Mouse (Mus musculus) midbrain, embryonic 15.5 days (tissue): Measurements from ENCODE around the gene Actn1. TPM values are rescaled to one million over a fixed set of nuclear protein-coding genes. Genes with fewer than 3 reads are reported as not detected.
A peak's percentile ranks its signal among the peaks of the same experiment; 100 is the strongest.

Experiments
- ATAC-seq: fragments of 200-750 bp; cut with Nextera tagmentation; replicated peaks from 2 replicates; pipeline ENCODE4 v1.8.0; 2017; ENCODE audit warnings: moderate TSS enrichment
- H3K27ac ChIP-seq: fragments of 300-500 bp; sonication (generic); 2 replicates; pipeline ENCODE4 v1.5.1; 2015; ENCODE audit warnings: mild to moderate bottlenecking, inconsistent platforms
- H3K27me3 ChIP-seq: fragments of 300-500 bp; sonication (generic); replicated peaks from 2 replicates; pipeline ENCODE4 v1.6.1; 2015; ENCODE audit warnings: inconsistent platforms
- H3K36me3 ChIP-seq: fragments of 300-500 bp; sonication (generic); replicated peaks from 2 replicates; pipeline ENCODE4 v1.6.1; 2015; ENCODE audit warnings: inconsistent platforms
- H3K4me1 ChIP-seq: fragments of 300-500 bp; sonication (generic); 2 replicates; pipeline ENCODE4 v1.6.1; 2015; ENCODE audit warnings: inconsistent platforms
- H3K4me2 ChIP-seq: fragments of 300-500 bp; sonication (generic); 2 replicates; pipeline ENCODE4 v1.6.1; 2015; ENCODE audit warnings: inconsistent platforms, mild to moderate bottlenecking, moderate library complexity
- H3K4me3 ChIP-seq: fragments of 300-500 bp; sonication (generic); 2 replicates; pipeline ENCODE4 v1.5.1; 2015; ENCODE audit warnings: mild to moderate bottlenecking, inconsistent platforms
- H3K9ac ChIP-seq: fragments of 300-500 bp; sonication (generic); 2 replicates; pipeline ENCODE4 v1.6.1; 2015; ENCODE audit warnings: mild to moderate bottlenecking, inconsistent platforms
- H3K9me3 ChIP-seq: fragments of 300-500 bp; sonication (generic); 2 replicates; pipeline ENCODE4 v1.6.1; 2016; ENCODE audit warnings: inconsistent platforms
- WGBS: fragments of 180-500 bp; shearing (Covaris S2); methylation state at CpG from one replicate; pipeline ENCODE4 v1.1.7; 2015; ENCODE audit warnings: mixed read lengths; 5-methylcytosine and 5-hydroxymethylcytosine counted together
- polyA plus RNA-seq: library from polyadenylated mRNA; unstranded; fragments of >200 nt; fragmentation: Nextera tagmentation; extraction: Ambion mirVana; gene quantifications from 2 replicates; pipeline ENCODE4 v1.2.1, GENCODE M21; 2015

Gene Actn1
- polyA plus RNA-seq, 1 experiment from 2014 or later, result 7.7 TPM

DNA sequence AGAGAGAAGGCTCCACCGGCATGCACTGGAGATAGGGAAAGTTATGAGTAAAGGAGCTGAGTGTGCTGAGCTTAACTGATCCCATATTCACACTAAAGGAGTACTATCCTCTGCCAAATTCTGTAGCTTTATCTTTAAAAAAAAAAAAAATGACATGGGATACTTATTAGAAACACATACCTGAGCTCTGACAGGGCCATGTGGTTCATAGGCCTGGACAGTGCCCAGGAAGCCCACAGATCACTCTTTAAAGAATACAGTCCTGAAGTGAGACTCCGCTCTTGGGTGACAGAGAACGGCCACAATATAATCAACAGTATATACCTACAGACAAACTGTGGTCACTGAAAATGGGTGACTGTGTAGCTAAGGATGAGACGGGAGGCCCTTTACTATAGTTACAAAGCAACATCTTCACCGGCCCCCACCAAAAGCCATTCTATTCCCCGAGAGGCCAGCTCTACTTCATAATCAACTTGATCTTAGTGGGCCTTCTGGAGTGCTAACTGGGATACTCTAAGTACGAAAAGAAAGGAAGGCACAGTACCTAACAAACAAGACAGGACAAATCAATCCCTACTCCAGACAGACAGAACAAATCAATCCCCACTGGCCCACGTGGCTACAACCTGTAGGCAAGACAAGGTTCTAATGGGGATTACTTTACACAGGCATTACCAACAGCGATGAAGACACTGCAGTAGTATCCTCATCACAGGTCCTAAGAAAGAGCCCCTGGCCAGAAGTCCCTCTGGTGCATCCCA, 27.9 kb downstream of the Actn1 start:
- H3K4me1 ChIP-seq, result peaks cover 16% of the 10 kb centered on the region
- H3K36me3 ChIP-seq, result no peaks in the 10 kb centered on the region
- WGBS, result 92% methylated on average over 9 of the region's 9 CpGs
- ATAC-seq, result no peak
- no peak overlapping the region for H3K9ac ChIP-seq
- no peaks in the 10 kb centered on the region for H3K27me3 ChIP-seq
- H3K9me3 ChIP-seq, result no peaks in the 10 kb centered on the region
- H3K4me2 ChIP-seq, result no peak overlapping the region
- H3K27ac ChIP-seq, result no peak overlapping the region
- H3K4me3 ChIP-seq, result no peak overlapping the region

DNA sequence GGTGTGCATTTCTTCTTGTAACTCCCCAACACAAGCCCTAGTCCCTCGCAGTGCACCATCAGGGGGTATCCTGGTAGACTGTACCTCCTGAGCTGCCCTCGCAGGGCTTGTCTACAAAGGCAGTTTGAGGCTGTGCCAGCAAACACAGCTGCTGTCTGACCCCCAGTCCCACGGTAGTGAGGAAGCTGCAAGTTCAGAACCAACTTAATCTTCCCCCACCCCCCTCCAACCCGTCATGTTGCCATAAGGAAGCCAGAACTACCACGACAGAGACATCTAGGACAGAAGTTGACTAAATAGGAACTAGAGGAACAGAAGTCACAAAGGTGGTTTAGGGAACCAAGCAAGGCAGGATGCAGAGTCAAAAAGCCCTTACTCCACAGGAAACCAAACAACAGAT, 28.9 kb downstream of the Actn1 start:
- peaks cover 16% of the 10 kb centered on the region for H3K4me1 ChIP-seq
- H3K4me3 ChIP-seq, result no peak overlapping the region
- H3K27me3 ChIP-seq, result no peaks in the 10 kb centered on the region
- no peaks in the 10 kb centered on the region for H3K9me3 ChIP-seq
- no peaks in the 10 kb centered on the region for H3K36me3 ChIP-seq
- 45% methylated on average over 5 of the region's 5 CpGs for WGBS
- no peak overlapping the region for H3K27ac ChIP-seq
- no peak overlapping the region for H3K4me2 ChIP-seq
- H3K9ac ChIP-seq, result no peak overlapping the region
- ATAC-seq, result no peak

DNA sequence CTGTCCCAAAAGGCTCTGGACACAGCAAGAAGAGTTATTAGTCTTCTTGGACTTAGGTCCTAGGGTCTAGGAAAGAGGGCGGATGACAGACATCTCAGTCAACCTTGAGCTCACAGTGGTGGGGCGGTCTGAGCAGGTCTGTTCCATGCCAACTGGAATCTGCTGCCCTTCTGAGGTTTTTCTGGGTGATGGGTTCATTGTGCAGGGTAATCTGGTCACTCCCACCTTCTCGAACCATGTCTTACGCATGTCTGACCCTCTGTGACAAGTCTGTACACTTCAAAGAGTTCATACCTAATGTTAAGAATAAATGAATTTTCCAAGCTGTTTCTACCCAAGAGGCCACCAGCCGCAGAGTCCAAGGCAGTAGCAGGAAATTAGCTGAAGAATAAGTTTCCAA, 29.3 kb downstream of the Actn1 start:
- Histone ChIP-seq H3K9me3 (no peaks in the 10 kb centered on the region), H3K27me3 (no peaks in the 10 kb centered on the region), H3K27ac (0 out of 2 replicates have a peak overlapping the region, but pooled peaks have one; percentile 39), H3K9ac (no peak overlapping the region), H3K4me1 (peaks cover 16% of the 10 kb centered on the region), H3K4me2 (no peak overlapping the region), H3K36me3 (no peaks in the 10 kb centered on the region), H3K4me3 (no peak overlapping the region)
- 65% methylated on average over 5 of the region's 5 CpGs for WGBS
- no peak for ATAC-seq

DNA sequence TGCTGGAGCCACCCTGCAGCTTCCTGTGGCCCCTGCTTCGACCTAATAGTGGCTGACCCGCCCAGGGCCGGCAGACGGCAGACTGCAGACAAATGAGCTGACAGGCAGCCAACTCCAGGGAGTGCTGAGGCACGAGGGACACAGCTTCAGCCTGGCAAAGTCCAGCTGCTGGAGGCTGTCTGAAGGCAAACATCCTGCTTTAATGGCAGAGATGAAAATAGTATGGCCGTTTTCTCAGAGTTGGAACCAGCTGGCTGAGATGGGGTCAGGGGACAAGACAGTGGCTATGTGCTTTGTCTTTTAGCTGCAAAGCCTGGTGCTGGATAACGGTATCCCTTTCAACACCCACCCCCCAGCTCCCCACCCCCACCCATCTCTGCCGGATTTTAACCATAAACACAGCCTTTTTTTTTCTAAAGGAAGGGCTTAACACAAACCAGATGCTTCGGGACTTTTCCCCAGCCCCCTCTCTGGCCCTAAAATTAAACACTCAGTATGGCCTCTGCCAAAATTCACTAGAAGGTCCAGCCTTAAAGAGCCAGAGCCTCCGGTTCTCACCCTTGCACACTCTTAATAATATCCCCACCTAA, 30.0 kb downstream of the Actn1 start:
- Histone ChIP-seq H3K4me1 (peaks cover 16% of the 10 kb centered on the region), H3K4me3 (no peak overlapping the region), H3K9ac (no peak overlapping the region), H3K27ac (peak overlapping the region; percentile 39; the same call in 1 of the 2 replicates), H3K27me3 (no peaks in the 10 kb centered on the region), H3K4me2 (no peak overlapping the region), H3K9me3 (no peaks in the 10 kb centered on the region), H3K36me3 (no peaks in the 10 kb centered on the region)
- peak; percentile 56; the same call in 1 of the 2 replicates for ATAC-seq
- WGBS, result 4% methylated on average over 10 of the region's 10 CpGs

DNA sequence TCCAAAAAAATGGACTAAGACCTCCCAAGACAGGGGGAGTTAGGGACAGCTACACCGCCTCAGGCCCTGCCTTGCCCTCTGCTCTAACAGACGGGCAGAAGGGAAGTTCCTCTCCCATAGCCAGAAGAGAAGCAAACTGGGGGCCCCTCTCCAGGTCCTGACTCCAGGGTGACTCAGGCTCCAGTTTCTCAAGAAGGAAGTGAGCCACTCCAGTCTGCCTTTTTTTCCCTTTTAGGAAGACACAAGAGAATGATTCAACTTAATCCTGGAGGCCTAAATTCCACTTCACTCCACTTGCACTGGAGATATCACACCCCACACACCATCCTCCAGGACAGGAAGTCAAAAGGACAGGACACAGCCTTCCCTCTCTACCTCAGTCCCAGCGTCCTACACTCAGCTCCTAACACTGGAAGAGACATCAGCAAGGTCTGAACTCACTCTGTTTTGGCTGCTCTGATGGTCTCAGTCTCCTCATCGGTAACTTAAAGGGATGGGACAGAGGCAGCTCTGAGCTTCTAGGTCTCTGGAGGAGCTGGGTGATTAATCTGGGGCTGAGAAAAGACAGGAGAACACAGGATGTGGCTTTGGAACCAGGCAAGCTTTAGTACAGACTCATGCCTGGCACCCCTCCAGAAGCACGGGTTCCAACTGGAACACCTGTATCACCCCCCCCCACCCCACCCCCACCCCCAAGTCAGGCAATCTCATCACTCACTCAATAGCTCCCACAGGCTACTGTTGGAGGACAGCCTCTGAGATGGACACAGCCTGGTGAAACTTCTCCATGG, 31.0 kb downstream of the Actn1 start:
- WGBS, result 70% methylated on average over 5 of the region's 5 CpGs
- no peak overlapping the region for H3K9ac ChIP-seq
- H3K27ac ChIP-seq, result no peak overlapping the region

DNA sequence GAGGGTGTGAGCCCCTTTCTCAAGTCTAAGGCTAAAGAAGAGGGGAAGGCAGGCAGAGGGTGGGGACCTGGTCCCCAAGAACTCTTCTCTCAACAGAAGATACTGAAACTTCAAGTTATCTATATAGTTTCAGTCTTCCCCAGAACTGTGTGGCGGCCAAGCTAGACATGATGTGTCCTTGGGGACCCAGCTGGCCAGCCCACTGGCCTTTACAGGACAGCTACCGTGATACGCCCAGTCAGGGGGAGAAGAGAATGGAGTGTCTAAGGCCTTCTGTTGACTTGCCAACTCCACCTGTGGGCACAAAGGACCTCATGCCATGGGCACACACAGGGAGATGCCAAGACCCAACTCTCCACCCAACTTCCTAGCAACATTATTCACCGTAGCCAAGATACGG, 31.8 kb downstream of the Actn1 start:
- Histone ChIP-seq H3K4me2 (no peak overlapping the region), H3K4me3 (no peak overlapping the region), H3K36me3 (no peaks in the 10 kb centered on the region), H3K27ac (no peak overlapping the region), H3K4me1 (peaks cover 22% of the 10 kb centered on the region), H3K9ac (no peak overlapping the region), H3K9me3 (no peaks in the 10 kb centered on the region), H3K27me3 (no peaks in the 10 kb centered on the region)
- 84% methylated on average over 5 of the region's 5 CpGs for WGBS
- no peak for ATAC-seq

More for the DNA sequence above, 31.0 kb downstream of the Actn1 start:
- H3K4me3 ChIP-seq, result no peak overlapping the region
- no peaks in the 10 kb centered on the region for H3K9me3 ChIP-seq
- H3K4me1 ChIP-seq, result peaks cover 20% of the 10 kb centered on the region
- H3K4me2 ChIP-seq, result no peak overlapping the region
- no peaks in the 10 kb centered on the region for H3K27me3 ChIP-seq
- no peaks in the 10 kb centered on the region for H3K36me3 ChIP-seq
- ATAC-seq, result no peak

DNA sequence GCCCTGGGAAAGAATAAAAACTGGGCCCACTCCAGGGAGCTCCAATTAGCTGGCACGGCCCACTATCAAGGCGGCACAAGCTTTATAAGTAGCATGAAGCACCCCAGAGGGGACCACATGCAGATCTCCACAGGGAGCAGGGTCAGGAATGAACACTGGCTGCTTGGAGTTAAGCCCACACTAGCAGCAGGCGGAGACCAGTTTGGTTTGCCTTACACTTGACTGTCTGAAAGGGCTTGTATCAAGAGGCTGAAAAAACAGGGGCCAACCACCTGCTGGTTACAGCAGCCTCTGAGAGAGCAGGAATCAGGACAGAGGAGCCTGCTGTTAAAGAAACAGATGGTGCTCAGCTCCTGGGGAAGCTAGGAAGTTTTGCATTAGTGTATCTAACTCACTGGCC, 32.3 kb downstream of the Actn1 start:
- Histone ChIP-seq H3K36me3 (no peaks in the 10 kb centered on the region), H3K9me3 (no peaks in the 10 kb centered on the region), H3K27me3 (no peaks in the 10 kb centered on the region), H3K4me1 (peaks cover 22% of the 10 kb centered on the region), H3K27ac (0 out of 2 replicates have a peak overlapping the region, but pooled peaks have one; percentile 35), H3K4me3 (no peak overlapping the region), H3K4me2 (no peak overlapping the region), H3K9ac (no peak overlapping the region)
- ATAC-seq, result peak; percentile 65
- WGBS, result 9% methylated on average over 3 of the region's 3 CpGs

DNA sequence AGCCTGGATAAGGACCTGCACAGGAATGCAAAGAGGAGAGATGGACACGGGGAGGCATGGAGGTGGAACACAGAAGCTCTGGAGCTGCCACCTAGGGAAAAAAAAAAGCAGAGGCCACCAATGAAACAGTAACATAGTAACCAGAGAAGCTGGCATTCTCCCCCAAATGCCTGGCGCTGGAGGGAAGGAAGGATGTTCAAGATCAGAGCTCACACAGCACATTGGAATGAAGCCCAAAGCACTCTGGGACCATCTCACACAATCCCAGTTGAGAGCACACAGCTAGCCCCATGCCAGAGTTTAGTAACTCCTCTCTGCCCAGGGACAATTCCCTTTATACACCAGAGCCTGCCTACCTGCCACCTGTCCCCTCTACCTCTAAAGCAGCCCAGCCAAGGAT, 34.1 kb downstream of the Actn1 start:
- ATAC-seq, result no peak
- Histone ChIP-seq H3K36me3 (no peaks in the 10 kb centered on the region), H3K27ac (no peak overlapping the region), H3K4me3 (no peak overlapping the region), H3K9ac (no peak overlapping the region), H3K27me3 (no peaks in the 10 kb centered on the region), H3K9me3 (no peaks in the 10 kb centered on the region), H3K4me2 (no peak overlapping the region), H3K4me1 (peaks cover 25% of the 10 kb centered on the region)
- 91% methylated on average over 2 of the region's 2 CpGs for WGBS

DNA sequence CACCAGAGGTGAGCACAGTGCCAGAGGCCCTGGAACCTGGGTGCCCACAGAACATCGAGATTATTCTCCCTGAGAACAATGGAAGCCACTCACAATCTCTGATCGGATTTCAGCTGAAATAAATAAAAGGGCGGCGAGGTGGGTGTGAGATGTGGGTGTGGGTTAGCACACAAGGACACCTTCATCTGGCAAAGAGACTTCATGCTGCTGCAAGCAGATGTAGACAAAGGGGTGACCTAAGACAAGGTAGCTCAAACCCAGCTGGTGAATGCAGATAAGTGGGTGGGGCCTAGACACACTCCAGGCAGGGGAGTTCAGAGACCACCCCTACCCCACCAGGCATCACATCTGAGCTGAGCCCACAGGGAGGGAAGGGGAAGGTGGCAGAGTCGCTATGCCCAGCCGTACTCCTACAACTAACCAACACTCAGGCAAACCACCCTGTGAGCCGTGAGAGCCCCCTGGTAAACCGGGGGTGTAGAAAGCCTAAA, 35.9 kb downstream of the Actn1 start:
- H3K27ac ChIP-seq, result no peak overlapping the region
- H3K9me3 ChIP-seq, result no peaks in the 10 kb centered on the region
- no peak for ATAC-seq
- 55% methylated on average over 8 of the region's 8 CpGs for WGBS
- no peak overlapping the region for H3K4me2 ChIP-seq
- peaks cover 17% of the 10 kb centered on the region for H3K4me1 ChIP-seq
- H3K27me3 ChIP-seq, result no peaks in the 10 kb centered on the region
- no peak overlapping the region for H3K9ac ChIP-seq
- H3K36me3 ChIP-seq, result no peaks in the 10 kb centered on the region
- H3K4me3 ChIP-seq, result no peak overlapping the region

DNA sequence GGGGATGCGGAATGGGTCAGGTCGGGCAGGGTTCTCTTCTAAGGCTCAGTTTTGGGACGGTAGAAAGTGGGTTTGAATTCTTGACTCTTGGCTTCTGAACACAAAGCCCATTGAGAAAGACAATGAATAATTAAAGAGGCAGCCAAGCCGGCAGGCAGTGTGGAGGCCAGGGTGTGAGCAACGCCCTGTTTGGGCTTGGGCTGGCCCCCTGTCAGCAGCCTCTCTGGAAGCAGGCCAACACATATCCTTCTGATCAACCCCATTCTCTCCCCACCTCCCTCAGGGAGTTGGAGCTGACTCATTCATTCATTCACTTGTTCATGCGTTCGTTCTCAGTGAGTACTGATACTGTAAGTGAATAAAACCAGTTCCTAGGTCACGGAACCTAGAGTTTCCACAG, 36.7 kb downstream of the Actn1 start:
- H3K4me1 ChIP-seq, result peaks cover 17% of the 10 kb centered on the region
- H3K27me3 ChIP-seq, result no peaks in the 10 kb centered on the region
- H3K9ac ChIP-seq, result no peak overlapping the region
- H3K4me2 ChIP-seq, result no peak overlapping the region
- H3K36me3 ChIP-seq, result no peaks in the 10 kb centered on the region
- H3K27ac ChIP-seq, result no peak overlapping the region
- WGBS, result 31% methylated on average over 8 of the region's 8 CpGs
- no peak for ATAC-seq
- no peaks in the 10 kb centered on the region for H3K9me3 ChIP-seq
- H3K4me3 ChIP-seq, result no peak overlapping the region

DNA sequence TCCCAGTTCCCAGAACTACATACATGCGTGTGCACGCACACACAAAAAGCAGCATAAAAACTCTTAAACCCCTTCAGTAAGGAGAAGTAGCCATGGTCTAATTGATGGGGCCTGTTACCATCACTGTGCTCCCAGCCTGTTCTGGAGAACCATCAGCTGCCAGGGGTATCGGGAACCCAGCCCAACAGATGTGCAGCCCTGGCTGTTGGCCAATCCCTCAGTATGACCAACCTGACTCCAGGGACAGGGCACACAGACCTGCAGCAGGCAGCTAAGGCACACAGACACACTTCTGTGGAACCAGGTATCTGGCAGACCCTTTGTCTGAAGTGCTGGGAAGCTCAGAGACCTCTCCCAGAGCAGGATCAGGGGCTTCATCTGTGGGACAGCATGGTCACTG, 37.7 kb downstream of the Actn1 start:
- H3K4me1 ChIP-seq, result peaks cover 8% of the 10 kb centered on the region
- H3K4me3 ChIP-seq, result no peak overlapping the region
- H3K9me3 ChIP-seq, result no peaks in the 10 kb centered on the region
- H3K27ac ChIP-seq, result no peak overlapping the region
- H3K9ac ChIP-seq, result no peak overlapping the region
- WGBS, result 89% methylated on average over 3 of the region's 3 CpGs
- ATAC-seq, result no peak
- no peaks in the 10 kb centered on the region for H3K27me3 ChIP-seq
- H3K36me3 ChIP-seq, result no peaks in the 10 kb centered on the region
- no peak overlapping the region for H3K4me2 ChIP-seq

DNA sequence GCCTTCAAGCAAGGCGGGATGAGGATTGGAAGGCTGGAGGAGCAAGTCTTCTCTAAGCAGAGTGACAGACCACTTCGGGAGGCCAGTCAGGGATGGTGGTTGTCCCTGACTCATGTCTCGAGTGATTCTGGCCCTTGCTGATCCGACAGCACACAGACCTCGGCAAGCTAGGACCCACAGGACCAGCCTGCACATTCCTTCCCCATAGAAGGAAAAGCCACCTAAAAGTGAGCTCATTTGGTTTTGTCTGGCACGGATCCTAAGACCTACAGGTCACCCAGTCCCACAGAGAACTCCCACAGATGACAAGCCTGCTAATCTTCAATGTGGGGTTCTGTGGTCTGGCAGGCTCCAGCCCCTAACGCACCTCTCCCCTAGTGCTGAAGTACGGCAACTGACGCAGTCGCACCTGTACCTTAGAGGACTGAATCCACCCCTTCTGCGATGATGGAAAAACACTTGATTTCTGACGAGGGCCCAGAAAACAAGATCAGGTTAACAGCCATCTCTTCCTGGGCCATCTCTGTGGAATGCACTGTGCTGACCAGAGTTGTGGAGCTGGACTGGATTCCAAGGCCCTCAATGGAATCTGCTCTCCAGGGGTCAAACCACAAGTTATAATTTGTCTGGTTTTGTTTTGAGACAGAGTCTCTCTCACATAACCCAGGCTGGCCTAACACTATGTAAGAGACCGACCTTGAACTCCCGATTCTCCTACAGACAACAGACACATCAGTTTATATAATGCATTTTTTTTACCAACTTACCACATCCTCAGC, 39.7 kb downstream of the Actn1 start:
- no peak overlapping the region for H3K27ac ChIP-seq
- peaks cover 8% of the 10 kb centered on the region; the same call in 1 of the 2 replicates for H3K4me1 ChIP-seq
- ATAC-seq, result no peak
- no peak overlapping the region for H3K4me3 ChIP-seq
- no peak overlapping the region for H3K9ac ChIP-seq
- H3K9me3 ChIP-seq, result no peaks in the 10 kb centered on the region
- WGBS, result 89% methylated on average over 14 of the region's 14 CpGs
- no peak overlapping the region for H3K4me2 ChIP-seq
- no peaks in the 10 kb centered on the region for H3K27me3 ChIP-seq
- no peaks in the 10 kb centered on the region for H3K36me3 ChIP-seq
